Mouse (Mus musculus): ENCODE measurements around the gene Fubp1. TPM values are rescaled to one million over a fixed set of nuclear protein-coding genes. Genes with fewer than 3 reads are reported as not detected.

The Fubp1 gene
- polyA plus RNA-seq, 1 experiment from 2014 or later: 157 TPM

Other genes with a start within 250 kb of the Fubp1 start
- gene Gipc2, start 44.2 kb upstream of the Fubp1 start, polyA plus RNA-seq (2015; fragmentation: Nextera tagmentation; extraction: Ambion mirVana): 244 TPM in 2 replicates
- gene Dnajb4, start 120 bp upstream of the Fubp1 start, polyA plus RNA-seq (2015; fragmentation: Nextera tagmentation; extraction: Ambion mirVana): 21.7 and 23.2 TPM in 2 replicates
- 21.6 and 21.7 TPM in 2 replicates for gene Nexn, start 55.9 kb downstream of the Fubp1 start, polyA plus RNA-seq (2015; fragmentation: Nextera tagmentation; extraction: Ambion mirVana)
- gene Miga1, start 130.0 kb downstream of the Fubp1 start, polyA plus RNA-seq (2015; fragmentation: Nextera tagmentation; extraction: Ambion mirVana): 13.5 and 13.9 TPM in 2 replicates
- 46.0 and 49.3 TPM in 2 replicates for gene Usp33, start 136.1 kb downstream of the Fubp1 start, polyA plus RNA-seq (2015; fragmentation: Nextera tagmentation; extraction: Ambion mirVana)
- gene Zzz3, start 185.1 kb downstream of the Fubp1 start, polyA plus RNA-seq (2015; fragmentation: Nextera tagmentation; extraction: Ambion mirVana): 30.7 and 31.6 TPM in 2 replicates